Mouse (Mus musculus): ENCODE data around the gene Dpagt1. TPM values are rescaled to one million over a fixed set of nuclear protein-coding genes. Genes with fewer than 3 reads are reported as not detected.
"Not testable (repeated sequence)": the region's sequence is repeated elsewhere in the genome, so short reads cannot be mapped to it uniquely, and the experiment has no call there.

Dpagt1 gene
- total RNA-seq, 2 experiments from 2014 or later: 25.2 to 27.7 TPM

DNA sequence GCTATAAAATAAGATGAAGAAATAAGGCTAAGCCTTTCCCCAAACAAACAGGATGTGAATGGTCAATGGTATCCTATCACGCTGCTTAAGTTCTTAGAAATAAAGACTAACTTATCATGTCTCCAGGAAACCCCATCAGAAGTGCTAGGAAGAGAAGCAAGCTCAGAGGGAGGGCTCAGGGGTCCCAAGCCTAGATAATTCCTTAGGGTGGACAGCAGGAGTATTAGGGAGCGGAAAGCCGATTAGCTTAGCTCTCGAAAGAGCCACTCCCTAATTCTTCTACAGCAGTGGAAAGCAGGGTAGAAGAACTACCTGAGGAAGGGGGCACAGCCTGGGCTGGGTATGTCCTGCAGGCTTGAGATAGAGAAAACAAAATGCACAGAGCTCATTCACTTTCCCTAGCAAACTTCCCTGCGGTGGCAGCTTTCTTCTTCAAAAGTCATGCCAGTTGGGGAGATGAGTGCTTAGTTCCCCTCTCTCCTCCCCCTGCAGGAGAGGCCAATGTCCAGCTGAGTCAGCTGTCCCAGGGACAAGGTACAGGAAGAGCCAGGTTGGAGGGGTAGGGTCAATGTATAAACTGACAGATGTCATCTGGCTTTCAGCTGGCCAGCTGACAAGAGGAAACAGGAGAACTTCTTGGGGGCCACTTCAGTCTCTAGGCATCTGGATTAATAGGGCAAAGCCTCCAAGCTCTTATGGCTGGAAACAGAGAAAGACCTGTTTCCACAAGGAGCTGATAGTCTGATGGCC is 7.6 kb upstream of the Dpagt1 start:
- DNase-seq: peak; percentile 46

DNA sequence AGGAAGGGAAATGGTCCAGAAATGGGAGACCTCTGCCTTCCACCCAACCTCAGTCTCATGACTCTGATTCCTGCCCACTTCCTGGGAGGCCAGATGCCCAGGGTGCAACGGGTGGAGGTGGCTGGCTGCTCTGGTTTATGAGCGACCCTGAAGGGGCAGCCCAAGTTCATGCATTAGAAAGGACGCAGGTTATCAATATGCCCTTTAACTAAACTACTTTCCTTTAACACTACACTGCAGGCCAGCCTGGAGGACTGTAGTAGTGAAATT is 7.1 kb upstream of the Dpagt1 start:
- DNase-seq: no peak

DNA sequence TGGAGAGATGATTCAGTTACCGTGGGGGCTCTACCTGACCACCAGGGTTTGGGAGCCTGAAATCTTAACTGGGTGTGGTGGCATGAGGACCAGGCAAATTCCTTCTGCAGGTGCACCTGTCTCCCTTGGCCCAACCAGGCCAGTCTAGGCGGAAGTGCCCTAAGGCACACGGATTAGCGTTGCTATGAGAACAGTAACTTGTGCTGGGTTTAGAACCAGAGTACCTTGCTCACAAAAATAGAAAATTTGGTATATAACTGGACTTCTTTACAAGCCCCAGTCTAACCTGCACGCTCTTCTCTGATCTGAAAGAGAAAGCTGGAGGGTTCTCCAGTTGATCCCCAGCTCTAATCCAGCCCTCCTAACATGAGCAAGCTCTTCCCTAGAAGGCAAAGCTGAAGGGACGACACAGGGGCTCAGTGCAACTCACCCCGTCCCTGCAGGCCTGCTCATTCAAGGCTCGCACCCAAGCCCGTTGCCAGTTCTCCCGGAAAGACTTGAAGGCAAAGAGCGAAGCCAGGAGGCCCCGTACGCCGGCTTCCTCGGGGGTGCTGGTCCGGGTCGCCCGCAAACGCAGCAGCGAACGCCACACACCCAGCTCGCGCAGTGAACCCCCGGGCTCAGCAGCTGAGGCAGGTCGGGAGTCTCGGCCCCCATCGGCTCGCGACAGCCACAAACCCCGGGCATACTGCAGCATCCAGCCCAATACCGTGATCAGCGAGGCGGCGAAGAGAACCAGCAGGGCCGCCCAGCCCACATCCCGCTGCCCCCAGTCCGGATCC is 6.5 kb upstream of the Dpagt1 start:
- DNase-seq: peak; percentile 56

DNA sequence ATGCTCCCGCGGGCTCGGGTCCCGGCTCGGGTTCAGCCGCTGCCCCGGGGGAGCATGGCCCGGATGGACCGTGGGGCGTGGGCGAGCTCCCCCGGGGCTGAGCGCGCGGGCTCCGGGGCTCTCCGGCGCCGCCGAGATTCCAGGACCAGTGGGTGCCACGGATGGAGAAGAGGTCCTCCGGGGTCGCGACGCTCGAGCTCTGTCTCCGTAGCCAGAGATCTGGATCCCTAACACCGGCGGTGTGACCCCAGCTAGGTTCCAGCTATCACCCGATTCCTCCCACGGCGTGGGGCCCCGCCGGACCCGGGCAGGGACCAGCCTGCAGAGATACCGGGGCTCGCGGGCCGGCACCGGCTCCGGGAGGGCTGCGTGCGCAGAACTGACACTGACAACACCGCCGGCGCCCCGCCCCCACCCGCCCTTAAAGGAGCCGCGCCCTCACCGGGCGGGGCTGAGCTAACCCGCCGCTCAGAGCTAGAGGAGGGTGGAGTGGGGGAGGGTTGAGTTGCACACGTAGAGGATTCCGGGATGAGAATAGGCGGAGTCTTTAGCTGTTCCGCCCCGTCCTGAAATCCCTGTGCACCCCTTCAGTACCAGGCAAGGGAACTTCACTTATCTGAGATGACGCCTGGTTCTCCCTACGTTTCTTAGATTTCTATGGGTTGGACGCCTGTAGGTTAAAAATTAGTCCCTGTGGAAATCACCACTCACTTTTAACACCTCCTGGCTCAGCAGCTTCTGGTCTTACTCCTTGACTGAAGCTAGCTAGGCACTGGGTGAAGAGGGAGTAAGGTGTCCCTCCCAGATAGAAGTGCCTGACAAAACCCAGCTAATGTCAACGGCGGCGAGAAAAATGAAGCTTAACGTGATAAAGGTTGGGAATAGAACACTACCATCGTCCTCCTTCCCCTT is 5.7 kb upstream of the Dpagt1 start, which contains the start of gene C2cd2l:
C2cd2l (minus strand) TSS at position 399 of the 912 bp plus-strand sequence.
- DNase-seq: peak; percentile 91

DNA sequence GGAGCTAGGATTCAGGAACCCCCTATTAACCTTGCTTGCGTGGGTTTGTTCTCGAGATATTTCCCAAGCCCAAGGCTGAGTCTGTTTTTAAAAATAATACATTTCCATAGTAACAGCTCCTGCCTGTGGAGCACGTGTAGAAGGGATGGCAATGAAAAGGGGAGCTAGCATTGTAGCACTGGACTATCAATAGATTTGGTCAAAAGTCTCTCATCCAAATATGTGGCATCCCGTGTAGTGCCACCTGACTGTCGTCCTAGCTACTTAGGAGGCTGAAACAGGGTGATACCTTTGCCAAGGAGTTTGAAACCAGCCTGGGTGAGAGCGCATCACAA is 5.1 kb upstream of the Dpagt1 start:
- no peak for DNase-seq

DNA sequence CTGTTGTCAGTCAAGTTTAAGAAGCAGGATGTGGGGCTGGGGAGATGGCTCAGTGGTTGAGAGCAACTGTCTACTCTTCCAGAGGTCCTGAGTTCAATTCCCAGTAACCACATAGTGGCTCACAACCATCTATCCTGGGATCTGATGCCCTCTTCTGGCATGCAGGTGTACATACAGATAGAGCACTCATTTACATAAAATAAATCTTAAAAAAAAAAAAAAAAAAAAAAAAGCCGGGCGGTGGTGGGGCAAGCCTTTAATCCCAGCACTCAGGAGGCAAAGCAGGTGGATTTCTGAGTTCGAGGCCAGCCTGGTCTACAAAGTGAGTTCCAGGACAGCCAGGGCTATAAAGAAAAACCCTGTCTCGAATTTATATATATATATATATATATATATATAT is 2.2 kb upstream of the Dpagt1 start:
- not testable (repeated sequence) for DNase-seq

DNA sequence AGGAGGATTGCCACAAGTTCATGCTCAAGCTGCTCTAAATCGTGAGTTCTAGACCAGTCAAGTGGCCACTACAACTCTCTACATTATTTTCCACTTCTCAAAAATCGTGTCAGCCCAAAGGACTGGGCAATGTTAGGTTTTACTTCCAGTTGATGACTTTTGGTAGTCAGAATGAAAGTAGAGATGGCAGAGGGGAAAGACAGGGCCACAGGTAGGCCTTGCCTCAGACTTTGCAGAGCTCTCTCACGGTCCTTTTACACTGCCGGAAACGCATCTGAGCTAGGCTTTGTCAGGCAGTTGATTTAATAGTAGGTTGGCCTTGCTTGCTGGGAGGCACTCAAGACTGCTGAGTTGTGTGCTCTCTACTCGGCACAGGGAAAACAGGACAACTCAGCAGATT is 1.7 kb upstream of the Dpagt1 start:
- DNase-seq: peak; percentile 60

DNA sequence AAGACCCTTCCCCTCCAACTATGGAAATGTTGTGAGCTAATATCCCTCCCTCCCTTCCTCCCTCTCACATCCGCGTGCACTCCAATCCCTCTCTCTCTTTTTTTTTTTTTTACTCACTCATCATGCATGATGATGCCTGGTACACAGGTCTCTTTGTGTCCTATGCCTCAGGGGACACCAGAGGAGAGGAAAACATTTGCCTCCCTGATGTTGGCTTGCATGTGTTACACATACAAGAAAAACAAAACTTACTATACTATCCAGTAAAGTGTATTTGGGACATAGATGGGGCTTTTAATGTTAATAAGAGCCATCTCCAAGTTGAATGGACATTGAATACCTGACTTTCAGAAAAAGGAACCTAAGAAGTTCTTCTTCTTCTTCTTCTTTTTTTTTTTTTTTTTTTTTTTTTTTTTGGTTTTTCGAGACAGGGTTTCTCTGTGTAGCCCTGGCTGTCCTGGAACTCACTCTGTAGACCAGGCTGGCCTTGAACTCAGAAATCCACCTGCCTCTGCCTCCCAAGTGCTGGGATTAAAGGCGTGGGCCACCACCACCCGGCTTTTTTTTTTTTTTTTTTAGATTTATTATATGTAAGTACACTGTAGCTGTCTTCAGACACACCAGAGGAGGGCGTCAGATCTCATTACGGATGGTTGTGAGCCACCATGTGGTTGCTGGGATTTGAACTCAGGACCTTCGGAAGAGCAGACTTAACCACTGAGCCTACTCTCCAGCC is 619 bp upstream of the Dpagt1 start:
- not testable (repeated sequence) for DNase-seq

DNA sequence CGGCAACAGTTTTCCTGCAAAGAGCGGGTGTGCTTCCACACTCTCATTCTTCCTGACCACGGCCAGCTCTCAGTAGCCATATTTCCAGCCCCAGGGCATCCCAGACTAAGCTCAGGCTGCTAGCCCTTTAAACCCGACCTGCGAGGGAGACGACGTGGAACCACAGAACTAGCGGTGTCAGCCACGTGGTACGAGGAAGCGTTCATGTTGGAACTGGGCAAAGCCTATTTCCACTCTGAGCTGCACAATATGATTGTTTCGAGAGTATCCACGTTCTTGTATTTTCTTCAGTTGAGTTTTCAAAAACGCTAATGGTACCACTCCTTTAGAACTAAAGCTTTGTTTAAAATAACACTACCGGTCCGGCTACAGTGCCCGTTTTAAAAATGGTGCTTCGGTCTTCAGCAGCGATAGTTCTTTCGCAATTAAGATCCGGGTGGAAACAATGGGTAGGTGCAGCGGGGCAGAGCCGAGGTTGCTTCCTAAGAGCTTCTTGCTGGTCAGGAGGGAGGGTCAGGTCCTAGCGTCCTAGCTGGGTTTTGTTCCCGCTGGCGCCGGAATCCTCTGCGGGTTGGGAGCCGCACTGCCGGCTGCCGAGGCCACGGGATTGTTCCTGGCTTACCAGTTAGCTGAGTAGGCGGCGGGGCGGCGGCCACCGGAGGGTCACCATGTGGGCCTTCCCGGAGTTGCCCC is 698 bp downstream of the Dpagt1 start:
- DNase-seq: peak; percentile 86

DNA sequence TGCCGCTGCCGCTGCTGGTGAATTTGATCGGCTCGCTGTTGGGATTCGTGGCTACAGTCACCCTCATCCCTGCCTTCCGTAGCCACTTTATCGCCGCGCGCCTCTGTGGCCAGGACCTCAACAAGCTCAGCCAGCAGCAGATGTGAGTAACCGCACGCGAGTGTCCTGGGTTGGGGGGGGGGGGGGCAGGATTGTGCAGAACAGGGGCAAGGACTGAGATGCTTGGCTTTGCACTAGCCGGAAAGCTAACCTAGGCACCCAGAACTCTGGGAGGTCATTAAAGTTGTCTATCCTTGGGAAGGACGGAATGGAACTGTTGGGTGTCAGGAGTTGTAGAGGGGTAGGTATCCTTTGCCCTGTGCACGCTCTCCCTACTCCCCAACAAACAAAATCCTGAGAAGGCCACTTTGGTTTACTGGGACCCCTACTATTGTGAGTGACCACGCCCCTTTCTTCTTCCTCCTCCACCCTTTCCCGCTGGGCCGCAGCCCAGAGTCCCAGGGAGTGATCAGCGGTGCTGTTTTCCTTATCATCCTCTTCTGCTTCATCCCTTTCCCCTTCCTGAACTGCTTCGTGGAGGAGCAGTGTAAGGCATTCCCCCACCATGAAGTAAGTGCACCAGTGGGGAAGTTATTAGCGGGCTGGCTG is 1.4 kb downstream of the Dpagt1 start:
- no peak for DNase-seq

DNA sequence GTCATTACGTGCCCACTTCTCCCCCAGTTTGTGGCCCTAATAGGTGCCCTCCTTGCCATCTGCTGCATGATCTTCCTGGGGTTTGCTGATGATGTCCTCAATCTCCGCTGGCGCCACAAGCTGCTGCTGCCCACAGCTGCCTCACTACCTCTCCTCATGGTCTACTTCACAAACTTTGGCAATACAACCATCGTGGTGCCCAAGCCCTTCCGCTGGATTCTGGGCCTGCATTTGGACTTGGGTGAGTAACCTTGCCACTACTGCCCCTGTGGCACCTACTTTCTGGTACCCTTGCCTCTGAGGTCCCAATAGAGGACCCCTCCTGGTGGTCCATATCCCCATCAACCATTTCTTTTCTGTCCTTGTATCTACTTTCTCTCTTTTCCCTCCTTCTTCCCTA is 2.1 kb downstream of the Dpagt1 start:
- DNase-seq: no peak

DNA sequence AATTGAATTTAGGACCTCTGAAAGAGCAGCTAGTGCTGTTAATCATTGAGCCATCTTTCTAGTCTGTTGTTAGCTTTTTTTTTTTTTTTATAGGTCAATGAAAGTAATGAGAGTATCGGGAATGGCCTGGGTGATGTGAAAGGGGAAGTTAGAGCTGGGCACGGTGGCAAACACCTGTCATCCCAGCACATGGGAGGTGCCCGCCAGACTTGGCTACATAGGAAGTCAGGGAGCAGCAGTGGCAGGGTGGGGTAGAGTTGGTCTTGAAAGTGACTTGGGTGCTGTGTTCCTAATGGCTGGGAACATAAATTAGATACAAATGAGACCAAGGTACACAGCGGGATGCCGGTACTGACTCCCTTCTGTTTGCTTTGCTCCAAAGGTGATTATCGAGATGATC is 4.9 kb downstream of the Dpagt1 start:
- no peak for DNase-seq

DNA sequence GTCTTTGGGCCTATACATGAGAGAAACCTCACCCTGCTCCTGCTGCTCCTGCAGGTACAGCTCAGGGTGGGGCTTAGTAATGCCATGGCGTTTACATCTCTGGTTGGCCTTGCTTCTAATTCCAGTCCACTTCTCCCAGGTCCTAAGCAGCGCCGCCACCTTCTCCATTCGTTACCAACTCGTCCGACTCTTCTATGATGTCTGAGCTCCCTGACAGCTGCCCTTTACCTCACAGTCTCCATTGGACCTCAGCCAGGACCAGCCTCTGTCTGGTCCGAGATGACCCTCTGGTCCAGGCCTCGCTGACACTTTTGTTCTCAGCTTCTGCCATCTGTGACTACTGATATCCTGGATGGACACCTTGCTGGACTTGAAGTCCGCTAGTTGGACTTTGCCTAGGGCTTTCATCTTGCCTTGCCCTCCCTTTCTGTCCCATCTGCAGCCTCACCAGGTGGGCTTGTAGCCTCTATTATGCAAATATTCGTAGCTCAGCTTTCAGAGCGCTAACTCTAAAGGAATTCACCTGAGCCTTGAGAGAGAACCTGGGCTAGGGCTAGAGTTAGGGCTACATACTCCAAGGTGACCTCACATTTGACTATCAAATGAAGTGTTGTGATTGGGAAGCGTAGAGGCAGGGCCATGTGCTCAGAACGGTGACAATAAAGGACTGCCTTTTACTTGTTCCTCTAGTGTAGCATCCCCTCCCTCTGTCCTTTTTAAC is 7.3 kb downstream of the Dpagt1 start:
- no peak for DNase-seq

DNA sequence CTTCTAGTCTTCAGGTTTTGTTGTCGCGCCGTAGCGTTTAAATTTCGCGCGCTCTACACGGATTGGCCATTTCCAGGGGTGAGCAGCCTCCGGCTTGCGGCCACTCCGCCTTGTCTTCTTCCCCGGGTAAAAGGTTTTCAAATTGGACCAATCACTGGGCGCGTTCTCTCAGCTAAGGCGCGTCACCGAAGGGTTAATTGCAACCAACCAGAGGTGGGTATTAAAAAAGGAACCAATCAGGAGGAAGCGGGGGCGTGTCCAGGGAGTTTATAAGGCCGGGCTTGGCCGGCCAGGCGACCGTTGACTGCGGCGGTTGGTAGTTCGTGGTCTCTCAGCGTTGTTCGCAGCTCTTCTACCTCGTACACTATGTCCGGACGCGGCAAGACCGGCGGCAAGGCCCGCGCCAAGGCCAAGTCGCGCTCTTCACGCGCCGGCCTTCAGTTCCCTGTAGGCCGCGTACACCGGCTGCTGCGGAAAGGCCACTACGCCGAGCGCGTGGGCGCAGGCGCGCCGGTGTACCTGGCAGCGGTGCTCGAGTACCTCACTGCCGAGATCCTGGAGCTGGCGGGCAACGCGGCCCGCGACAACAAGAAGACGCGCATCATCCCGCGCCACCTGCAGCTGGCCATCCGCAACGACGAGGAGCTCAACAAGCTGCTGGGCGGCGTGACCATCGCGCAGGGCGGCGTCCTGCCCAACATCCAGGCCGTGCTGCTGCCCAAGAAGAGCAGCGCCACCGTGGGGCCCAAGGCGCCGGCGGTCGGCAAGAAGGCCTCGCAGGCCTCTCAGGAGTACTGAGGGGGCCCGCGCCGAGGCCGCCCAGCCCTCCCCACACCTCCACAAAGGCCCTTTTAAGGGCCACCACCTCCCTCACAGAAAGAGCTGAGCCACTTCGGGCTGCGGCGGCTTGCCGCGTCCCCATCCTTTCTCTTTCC is 8.8 kb downstream of the Dpagt1 start, which contains the start of gene H2afx:
H2afx (plus strand) TSS at position 299 of the 935 bp plus-strand sequence.
- DNase-seq: peak; percentile 99

DNA sequence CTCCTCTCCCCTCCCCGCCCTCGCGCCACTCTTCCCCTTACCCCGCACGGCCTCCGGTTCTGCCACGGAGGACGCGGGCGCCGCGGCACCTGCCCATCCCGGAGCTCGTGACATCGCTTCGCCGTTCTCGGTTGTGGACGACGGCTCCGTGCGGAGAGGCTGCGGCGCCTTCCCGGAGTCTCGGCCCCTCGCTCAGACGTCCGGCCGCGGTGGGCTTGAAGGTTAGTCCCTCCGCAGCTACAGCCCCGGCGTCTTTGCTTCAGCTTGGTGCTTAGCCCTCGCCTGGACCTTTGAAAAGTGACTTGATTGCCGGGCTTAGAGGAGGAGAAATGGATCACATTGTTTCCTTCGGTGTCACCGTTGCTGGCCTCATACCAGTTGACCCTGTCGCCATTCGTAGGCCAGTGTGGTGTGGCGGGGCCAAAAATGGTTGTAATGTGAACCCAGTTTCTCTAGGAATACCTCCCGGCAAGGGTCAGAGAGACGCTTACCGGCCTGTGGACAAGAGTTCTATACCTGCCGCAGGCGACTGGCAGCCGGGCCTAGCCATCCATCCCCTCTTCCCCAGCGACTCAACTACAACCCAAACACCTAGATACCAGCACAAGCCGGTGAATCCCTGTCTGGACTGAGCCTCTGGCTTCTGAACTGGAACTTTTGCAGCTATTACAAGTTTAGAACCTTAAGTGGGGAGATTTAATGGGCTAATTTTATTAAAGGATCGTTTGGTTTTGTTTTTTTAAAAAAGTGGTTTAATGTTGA is 9.7 kb downstream of the Dpagt1 start:
- peak; percentile 58 for DNase-seq

DNA sequence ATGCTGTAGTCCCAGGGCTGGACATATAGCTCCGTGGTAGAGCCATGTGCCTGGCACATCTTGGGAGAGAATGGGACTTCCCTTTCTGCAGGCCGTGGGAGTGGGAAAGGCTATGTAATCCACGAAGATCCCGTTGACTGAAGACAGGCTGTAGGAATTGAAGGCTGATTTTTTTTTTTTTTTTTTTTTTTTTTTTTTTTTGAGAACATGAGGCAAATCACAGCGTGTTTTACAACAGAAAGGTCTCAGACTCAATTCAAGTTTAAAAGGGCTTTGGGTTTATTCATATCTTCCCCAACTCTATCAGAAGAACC is 10.2 kb downstream of the Dpagt1 start:
- DNase-seq: no peak

DNA sequence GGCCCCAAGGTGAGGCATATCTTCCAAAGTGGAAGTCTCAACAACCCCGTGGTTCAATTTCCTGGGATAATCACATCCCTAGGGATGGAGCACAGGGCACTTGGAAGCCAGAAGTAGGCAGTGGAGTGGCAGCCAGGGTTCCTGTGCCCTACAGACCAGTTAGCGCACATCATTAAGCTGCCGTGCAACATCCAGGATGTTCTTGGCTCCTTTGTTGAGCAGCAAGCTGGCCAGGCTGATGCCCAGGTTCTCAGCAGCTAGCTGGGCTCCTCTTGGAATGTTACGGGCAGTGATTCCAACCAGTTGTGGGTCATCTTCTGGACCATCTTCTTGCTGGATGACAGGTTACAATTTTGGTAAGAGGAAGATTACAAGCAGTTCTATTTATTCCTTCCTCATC is 10.7 kb downstream of the Dpagt1 start:
- not testable (repeated sequence) for DNase-seq

DNA sequence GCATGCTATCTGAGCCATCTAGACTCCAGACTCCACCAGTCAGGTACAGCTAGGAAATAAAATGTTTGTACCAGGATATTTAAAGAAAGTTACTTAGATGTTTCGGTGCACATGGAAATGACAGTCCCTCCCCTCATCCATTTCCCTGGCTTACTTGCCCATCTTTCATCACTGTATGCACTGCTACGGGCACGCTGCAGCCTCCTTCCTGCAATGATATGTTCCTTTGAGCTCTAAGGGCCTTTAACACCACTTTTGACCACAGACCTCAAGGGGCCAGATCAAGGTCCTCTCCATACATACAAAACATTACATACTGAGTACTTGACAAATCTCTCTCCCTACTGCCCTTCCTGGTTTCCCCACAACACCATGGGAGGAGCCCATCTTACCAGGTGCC is 11.1 kb downstream of the Dpagt1 start:
- DNase-seq: no peak
